Mouse (Mus musculus): ENCODE measurements around the gene Pnpla5. TPM values are rescaled to one million over a fixed set of nuclear protein-coding genes. Genes with fewer than 3 reads are reported as not detected.

The Pnpla5 gene
- polyA plus RNA-seq, 2 experiments = 0.02 TPM; not detected in 1

- DNase-seq (ENCODE audit: low read depth in 3 of 3, low spot score in 3 of 3) (no peak), ATAC-seq (ENCODE audit: insufficient read depth) (no peak)
- Histone ChIP-seq H3K36me3 (replicated peaks; ENCODE audit: control insufficient read depth, insufficient read depth, low read depth) (no peaks in the 10 kb centered on the region), H3K9ac (replicated peaks) (no peak overlapping the region), H3K9me3 (ENCODE audit: control insufficient read depth, low read length) (no peaks in the 10 kb centered on the region), H3K4me1 (replicated peaks; ENCODE audit: control insufficient read depth in 2 of 2, insufficient read depth in 2 of 2, low read length in 1 of 2) (no peaks in the 10 kb centered on the region), H3K4me3 (ENCODE audit: insufficient read depth in 1 of 2, low read depth in 2 of 2, low read length in 2 of 2) (no peak overlapping the region), H3K4me2 (ENCODE audit: low read depth) (no peak overlapping the region), H3K27me3 (ENCODE audit: control insufficient read depth, insufficient read depth, low read length) (no peaks in the 10 kb centered on the region), H3K27ac (no peak overlapping the region)
- 51% methylated on average over 8 of the region's 8 CpGs for WGBS (ENCODE audit: insufficient replicate concordance)
- TF ChIP-seq EP300 (IDR thresholded peaks at IDR 0.05; ENCODE audit: low read depth) = no peak
- no peak for TF ChIP-seq CTCF (IDR thresholded peaks at IDR 0.05; ENCODE audit: low read depth)
Measured at GRCm38 (mm10) chr15:84096051-84096450, 26.9 kb downstream of the Pnpla5 start.

GRCm38 (mm10) chr15:84094921-84095320 is 28.1 kb downstream of the Pnpla5 start:
- ATAC-seq (ENCODE audit: insufficient read depth) = no peak
- no peak overlapping the region for H3K27ac ChIP-seq
- H3K4me1 ChIP-seq (replicated peaks; ENCODE audit: control insufficient read depth in 2 of 2, insufficient read depth in 2 of 2, low read length in 1 of 2) = no peaks in the 10 kb centered on the region
- TF ChIP-seq EP300 (IDR thresholded peaks at IDR 0.05; ENCODE audit: low read depth) (no peak), CTCF (IDR thresholded peaks at IDR 0.05; ENCODE audit: low read depth) (no peak)
- H3K4me3 ChIP-seq (ENCODE audit: insufficient read depth in 1 of 2, low read depth in 2 of 2, low read length in 2 of 2) = no peak overlapping the region
- no peak overlapping the region for H3K9ac ChIP-seq (replicated peaks)
- H3K4me2 ChIP-seq (ENCODE audit: low read depth) = no peak overlapping the region
- no peaks in the 10 kb centered on the region for H3K9me3 ChIP-seq (ENCODE audit: control insufficient read depth, low read length)
- H3K27me3 ChIP-seq (ENCODE audit: control insufficient read depth, insufficient read depth, low read length) = no peaks in the 10 kb centered on the region
- H3K36me3 ChIP-seq (replicated peaks; ENCODE audit: control insufficient read depth, insufficient read depth, low read depth) = no peaks in the 10 kb centered on the region
- no peak for DNase-seq (ENCODE audit: low read depth in 3 of 3, low spot score in 3 of 3)
- 41% methylated on average over 7 of the region's 7 CpGs for WGBS (ENCODE audit: insufficient replicate concordance)

- H3K9me3 ChIP-seq (ENCODE audit: control insufficient read depth, low read length) = no peaks in the 10 kb centered on the region
- H3K4me3 ChIP-seq (ENCODE audit: insufficient read depth in 1 of 2, low read depth in 2 of 2, low read length in 2 of 2) = no peak overlapping the region
- TF ChIP-seq EP300 (IDR thresholded peaks at IDR 0.05; ENCODE audit: low read depth) (no peak), CTCF (IDR thresholded peaks at IDR 0.05; ENCODE audit: low read depth) (no peak)
- H3K4me2 ChIP-seq (ENCODE audit: low read depth) = no peak overlapping the region
- no peaks in the 10 kb centered on the region for H3K27me3 ChIP-seq (ENCODE audit: control insufficient read depth, insufficient read depth, low read length)
- H3K9ac ChIP-seq (replicated peaks) = no peak overlapping the region
- no peak for DNase-seq (ENCODE audit: low read depth in 3 of 3, low spot score in 3 of 3)
- H3K27ac ChIP-seq = no peak overlapping the region
- no peak for ATAC-seq (ENCODE audit: insufficient read depth)
- 33% methylated on average over 9 of the region's 9 CpGs for WGBS (ENCODE audit: insufficient replicate concordance)
- no peaks in the 10 kb centered on the region for H3K36me3 ChIP-seq (replicated peaks; ENCODE audit: control insufficient read depth, insufficient read depth, low read depth)
- no peaks in the 10 kb centered on the region for H3K4me1 ChIP-seq (replicated peaks; ENCODE audit: control insufficient read depth in 2 of 2, insufficient read depth in 2 of 2, low read length in 1 of 2)
Measured at GRCm38 (mm10) chr15:84086775-84087174, 36.2 kb downstream of the Pnpla5 start.

GRCm38 (mm10) chr15:84086364-84086763 is 36.6 kb downstream of the Pnpla5 start:
- H3K4me2 ChIP-seq (ENCODE audit: low read depth) = no peak overlapping the region
- H3K27ac ChIP-seq = no peak overlapping the region
- H3K4me1 ChIP-seq (replicated peaks; ENCODE audit: control insufficient read depth in 2 of 2, insufficient read depth in 2 of 2, low read length in 1 of 2) = no peaks in the 10 kb centered on the region
- DNase-seq (ENCODE audit: low read depth in 3 of 3, low spot score in 3 of 3) (no peak), ATAC-seq (ENCODE audit: insufficient read depth) (no peak)
- no peaks in the 10 kb centered on the region for H3K27me3 ChIP-seq (ENCODE audit: control insufficient read depth, insufficient read depth, low read length)
- H3K36me3 ChIP-seq (replicated peaks; ENCODE audit: control insufficient read depth, insufficient read depth, low read depth) = no peaks in the 10 kb centered on the region
- 24% methylated on average over 12 of the region's 12 CpGs for WGBS (ENCODE audit: insufficient replicate concordance)
- no peak overlapping the region for H3K4me3 ChIP-seq (ENCODE audit: insufficient read depth in 1 of 2, low read depth in 2 of 2, low read length in 2 of 2)
- no peak overlapping the region for H3K9ac ChIP-seq (replicated peaks)
- H3K9me3 ChIP-seq (ENCODE audit: control insufficient read depth, low read length) = no peaks in the 10 kb centered on the region
- no peak for TF ChIP-seq CTCF (IDR thresholded peaks at IDR 0.05; ENCODE audit: low read depth)
- TF ChIP-seq EP300 (IDR thresholded peaks at IDR 0.05; ENCODE audit: low read depth) = no peak

GRCm38 (mm10) chr15:84080069-84080468 is 42.9 kb downstream of the Pnpla5 start:
- Histone ChIP-seq H3K27ac (no peak overlapping the region), H3K4me1 (replicated peaks; ENCODE audit: control insufficient read depth in 2 of 2, insufficient read depth in 2 of 2, low read length in 1 of 2) (no peaks in the 10 kb centered on the region), H3K4me2 (ENCODE audit: low read depth) (no peak overlapping the region), H3K9me3 (ENCODE audit: control insufficient read depth, low read length) (no peaks in the 10 kb centered on the region), H3K9ac (replicated peaks) (no peak overlapping the region), H3K27me3 (ENCODE audit: control insufficient read depth, insufficient read depth, low read length) (no peaks in the 10 kb centered on the region), H3K36me3 (replicated peaks; ENCODE audit: control insufficient read depth, insufficient read depth, low read depth) (no peaks in the 10 kb centered on the region), H3K4me3 (ENCODE audit: insufficient read depth in 1 of 2, low read depth in 2 of 2, low read length in 2 of 2) (no peak overlapping the region)
- WGBS (ENCODE audit: insufficient replicate concordance) = 45% methylated on average over 7 of the region's 7 CpGs
- ATAC-seq (ENCODE audit: insufficient read depth) = no peak
- TF ChIP-seq EP300 (IDR thresholded peaks at IDR 0.05; ENCODE audit: low read depth) (no peak), CTCF (IDR thresholded peaks at IDR 0.05; ENCODE audit: low read depth) (no peak)
- no peak for DNase-seq (ENCODE audit: low read depth in 3 of 3, low spot score in 3 of 3)
